26 mouse cellular contexts compared by ENCODE assay signal in genomic region chr2:150737881-150738280, GRCm38 (mm10). TPM values are rescaled to one million over a fixed set of nuclear protein-coding genes. Genes with fewer than 3 reads are reported as not detected.
"Had no signal": no experiment of that assay in that cellular context is flagged by ENCODE, and none has a peak within 500 bp of the region (broad histone marks: within the 10 kb centered on the region; RNA-seq: fewer than 3 reads in every experiment).

No protein-coding gene starts in this region.

- H3K36me3 ChIP-seq: limb, embryonic 12.5 days; limb, embryonic 15.5 days; stomach, embryonic 15.5 days had no signal

- H3K4me3 ChIP-seq: layer of hippocampus, adult 2 months; left cerebral cortex, adult 2 months; limb, embryonic 12.5 days; limb, embryonic 15.5 days; megakaryocyte, embryonic 14.5 days; stomach, embryonic 15.5 days had no signal

- DNase-seq: kidney, adult 2 months; kidney, postnatal 25 days; layer of hippocampus, adult 9-11 months; layer of hippocampus, postnatal 36 days; liver, postnatal 0 days; lung, embryonic 14.5 days; midbrain, embryonic 14.5 days; right cerebral cortex, postnatal 4 days; thymus, adult 2 months; thymus, postnatal 14 days; thymus, postnatal 4 days had no signal

- H3K27ac ChIP-seq: kidney, postnatal 0 days; layer of hippocampus, adult 2 months; left cerebral cortex, adult 2 months; limb, embryonic 12.5 days; limb, embryonic 15.5 days; liver, embryonic 14.5 days; macrophage; stomach, embryonic 15.5 days had no signal

- ATAC-seq: liver, postnatal 0 days had no signal

- H3K9me3 ChIP-seq: limb, embryonic 12.5 days; limb, embryonic 15.5 days; stomach, embryonic 15.5 days had no signal

- H3K27me3 ChIP-seq: limb, embryonic 12.5 days; limb, embryonic 15.5 days; stomach, embryonic 15.5 days had no signal

- H3K4me1 ChIP-seq: limb, embryonic 12.5 days; limb, embryonic 15.5 days; megakaryocyte, embryonic 14.5 days; stomach, embryonic 15.5 days had no signal

- H3K9ac ChIP-seq: limb, embryonic 12.5 days; limb, embryonic 15.5 days; liver, embryonic 14.5 days; liver, postnatal 0 days; lung, embryonic 14.5 days; stomach, embryonic 15.5 days had no signal

RNA-seq across cellular contexts. Expression of gene Vsx1, which starts 48.7 kb away (rescaled TPM):
- total RNA-seq: left cerebral cortex, postnatal 10 days; midbrain, postnatal 0 days had no signal
- polyA plus RNA-seq: kidney, adult 2 months; kidney, embryonic 14.5 days; kidney, postnatal 0 days; large intestine, adult 2 months; limb, embryonic 12.5 days; limb, embryonic 15.5 days; liver, embryonic 11.5 days; liver, embryonic 14.5 days; liver, postnatal 0 days; lung, embryonic 14.5 days; lung, postnatal 0 days; macrophage; midbrain, embryonic 14.5 days; stomach, embryonic 15.5 days; thymus, adult 2 months had no signal
